Mouse (Mus musculus): Measurements from ENCODE around the gene Abcc9. TPM values are rescaled to one million over a fixed set of nuclear protein-coding genes. Genes with fewer than 3 reads are reported as not detected.
A peak's percentile ranks its signal among the peaks of the same experiment; 100 is the strongest.

Abcc9 gene
- total RNA-seq (2021) = 100 to 1,000 TPM; 215 to 223 TPM

DNA sequence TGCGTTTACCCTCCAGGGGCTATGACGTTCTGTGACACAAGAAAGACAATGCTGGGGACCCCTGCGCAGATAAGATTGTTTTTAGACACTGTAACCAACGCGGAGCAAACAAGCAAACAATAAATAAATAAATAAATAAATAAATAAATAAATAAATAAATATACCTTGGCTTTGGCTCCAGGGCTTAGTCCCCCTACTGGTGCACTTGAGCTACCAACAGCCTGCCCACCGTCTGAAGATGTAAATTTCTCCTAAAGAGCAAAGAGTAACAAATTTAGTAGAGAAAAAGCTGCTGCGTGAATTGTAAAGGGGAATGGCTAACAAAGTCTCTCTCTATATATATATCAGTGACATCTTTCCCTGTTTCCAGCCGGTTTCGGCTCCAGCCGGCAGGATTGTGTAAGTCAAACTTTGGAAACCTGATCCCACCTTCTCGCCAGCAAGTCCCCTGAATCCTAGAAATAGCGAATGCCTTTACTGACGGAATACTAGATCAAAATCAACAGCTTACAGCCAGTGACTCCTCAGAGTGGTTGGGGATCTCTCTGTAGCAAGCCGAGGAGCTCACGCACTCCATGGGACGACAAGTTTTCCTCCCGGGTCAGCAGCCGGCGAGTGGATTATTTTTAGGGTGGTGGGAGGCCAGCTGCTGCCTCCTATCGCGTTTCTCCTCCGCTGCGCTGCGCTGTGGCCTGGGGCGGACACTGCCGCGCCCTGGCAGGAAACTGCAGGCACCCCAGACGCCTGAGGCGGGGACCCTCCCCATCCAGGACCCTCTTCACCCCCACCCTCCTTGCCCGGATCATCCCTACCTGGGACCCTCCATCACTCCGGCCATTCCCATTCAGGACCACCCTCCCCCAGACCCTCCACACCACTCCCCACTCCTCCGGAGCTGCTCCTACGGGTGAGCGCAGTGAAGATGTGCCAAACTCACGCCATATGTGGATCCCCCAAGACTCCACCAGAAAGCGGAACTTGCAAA is at the start of gene Abcc9:
Abcc9 (minus strand) TSS at position 664 of the 986 bp plus-strand sequence.
- peak; percentile 21 for DNase-seq (ENCODE audit: low spot score)
- intact Hi-C loops (cut with DNase I) = no loop called here

GRCm38 (mm10) chr6:142751365-142751764 is 49.2 kb upstream of the Abcc9 start:
- intact Hi-C loops (cut with DNase I) = loop anchor here (10.0 kb wide), 1 partner anchor 407 kb away; the partner anchor contains the start of gene Pyroxd1
- no peak for DNase-seq (ENCODE audit: low spot score)

GRCm38 (mm10) chr6:142748057-142748708 is 46.1 kb upstream of the Abcc9 start:
- intact Hi-C loops (cut with DNase I) = no loop called here
- DNase-seq (ENCODE audit: low spot score) = no peak

DNA sequence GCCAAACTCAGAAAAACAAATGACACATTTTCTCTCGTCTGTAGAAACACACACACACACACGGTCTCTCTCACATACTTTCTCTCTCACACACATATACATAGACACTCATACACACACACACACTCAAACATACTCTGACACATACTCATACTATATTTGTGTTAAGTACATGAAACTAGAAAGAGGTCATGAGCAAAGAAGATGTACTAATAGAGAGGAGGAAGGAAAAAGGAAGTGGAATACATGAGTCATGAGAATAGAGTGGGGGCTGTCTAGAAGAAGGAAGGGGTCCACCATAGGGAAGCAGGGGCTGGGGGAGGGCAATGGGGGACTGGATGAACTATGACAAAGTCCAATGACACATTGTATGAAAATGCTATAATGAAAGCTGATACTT is 45.0 kb upstream of the Abcc9 start:
- no peak for DNase-seq (ENCODE audit: low spot score)
- intact Hi-C loops (cut with DNase I) = no loop called here

DNA sequence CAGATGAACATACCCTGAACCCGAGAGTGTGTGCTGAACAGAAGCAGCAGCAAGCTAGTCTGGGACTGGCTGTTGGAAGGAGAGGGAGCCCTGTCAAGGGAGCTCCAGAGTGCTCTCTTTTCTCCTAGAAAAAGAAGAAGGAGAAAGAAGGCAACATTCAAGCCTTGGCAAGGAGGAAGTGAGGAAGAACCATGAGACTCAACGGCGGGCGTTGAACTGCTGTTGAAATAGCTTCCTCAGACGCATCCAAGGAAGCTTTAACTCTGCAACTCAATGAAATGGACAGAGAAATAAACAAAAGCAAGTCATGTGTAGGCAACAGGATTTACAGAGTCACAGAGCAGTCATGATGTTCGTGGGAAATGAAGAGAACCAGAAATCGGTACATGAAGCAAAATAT is 44.6 kb upstream of the Abcc9 start:
- DNase-seq (ENCODE audit: low spot score) = no peak
- intact Hi-C loops (cut with DNase I) = no loop called here

GRCm38 (mm10) chr6:142745484-142745883 is 43.4 kb upstream of the Abcc9 start:
- intact Hi-C loops (cut with DNase I) = no loop called here
- no peak for DNase-seq (ENCODE audit: low spot score)

DNA sequence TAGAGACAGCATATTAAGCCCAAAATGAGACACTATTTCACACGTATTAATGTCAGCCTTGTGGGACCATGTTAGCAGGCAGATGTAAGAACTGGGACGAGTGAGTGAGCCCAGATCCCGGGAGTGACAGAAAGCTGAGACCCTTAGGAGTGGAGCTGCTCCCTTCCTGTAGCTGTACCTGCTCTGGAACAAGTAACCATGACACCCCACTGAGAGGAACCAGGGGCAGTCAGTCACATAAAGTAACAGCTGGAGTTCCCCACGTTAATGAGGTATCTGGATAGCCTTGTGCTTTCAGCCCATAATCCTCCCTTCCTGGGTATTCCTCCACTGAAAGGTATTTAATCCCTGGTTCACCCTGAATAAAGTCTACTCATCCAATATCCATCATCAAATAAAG is 41.1 kb upstream of the Abcc9 start:
- no peak for DNase-seq (ENCODE audit: low spot score)
- intact Hi-C loops (cut with DNase I) = no loop called here

DNA sequence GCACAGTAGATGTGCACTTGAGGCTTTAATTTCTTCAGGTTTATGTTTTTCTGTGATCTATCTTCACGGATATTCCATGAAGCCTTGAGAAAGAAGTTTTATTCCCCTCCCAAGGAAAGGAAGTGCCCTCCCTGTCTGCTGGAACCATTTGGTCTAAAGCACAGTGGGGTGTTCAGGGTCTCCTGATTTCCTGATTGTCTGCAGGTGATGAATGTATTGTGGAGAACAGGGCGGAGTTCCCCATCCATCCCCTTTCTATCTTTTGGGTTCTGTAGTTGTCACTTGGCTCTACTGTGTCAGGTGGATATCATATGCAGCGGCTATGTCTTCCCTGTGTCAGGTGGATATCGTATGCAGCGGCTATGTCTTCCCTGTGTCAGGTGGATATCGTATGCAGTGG is 39.6 kb upstream of the Abcc9 start:
- DNase-seq (ENCODE audit: low spot score) = no peak
- intact Hi-C loops (cut with DNase I) = no loop called here

GRCm38 (mm10) chr6:142738637-142739036 is 36.5 kb upstream of the Abcc9 start:
- DNase-seq (ENCODE audit: low spot score) = no peak
- intact Hi-C loops (cut with DNase I) = no loop called here

DNA sequence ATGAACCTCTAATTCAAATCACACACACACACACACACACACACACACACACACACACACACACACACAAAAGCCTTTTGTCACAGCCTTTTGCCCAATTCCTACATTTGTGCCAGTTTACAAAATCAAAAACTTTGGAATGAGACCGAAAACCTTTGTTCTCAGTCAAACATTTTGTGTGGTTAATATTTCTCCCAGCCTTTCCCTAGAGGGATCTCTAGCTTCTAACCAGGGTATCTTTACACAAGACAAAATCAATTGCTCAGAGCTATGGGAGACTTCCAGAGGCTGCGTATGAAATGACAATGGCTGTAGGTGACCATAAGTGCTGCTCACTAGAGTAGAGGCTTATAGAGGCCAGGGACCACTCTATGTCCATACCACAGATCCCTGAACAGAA is 36.1 kb upstream of the Abcc9 start:
- intact Hi-C loops (cut with DNase I) = no loop called here
- no peak for DNase-seq (ENCODE audit: low spot score)

- intact Hi-C loops (cut with DNase I) = loop anchor here (1.0 kb wide), 1 partner anchor 210 kb away; no protein-coding TSS in a partner anchor
- DNase-seq (ENCODE audit: low spot score) = no peak
Measured at GRCm38 (mm10) chr6:142735302-142736005, 33.3 kb upstream of the Abcc9 start.

DNA sequence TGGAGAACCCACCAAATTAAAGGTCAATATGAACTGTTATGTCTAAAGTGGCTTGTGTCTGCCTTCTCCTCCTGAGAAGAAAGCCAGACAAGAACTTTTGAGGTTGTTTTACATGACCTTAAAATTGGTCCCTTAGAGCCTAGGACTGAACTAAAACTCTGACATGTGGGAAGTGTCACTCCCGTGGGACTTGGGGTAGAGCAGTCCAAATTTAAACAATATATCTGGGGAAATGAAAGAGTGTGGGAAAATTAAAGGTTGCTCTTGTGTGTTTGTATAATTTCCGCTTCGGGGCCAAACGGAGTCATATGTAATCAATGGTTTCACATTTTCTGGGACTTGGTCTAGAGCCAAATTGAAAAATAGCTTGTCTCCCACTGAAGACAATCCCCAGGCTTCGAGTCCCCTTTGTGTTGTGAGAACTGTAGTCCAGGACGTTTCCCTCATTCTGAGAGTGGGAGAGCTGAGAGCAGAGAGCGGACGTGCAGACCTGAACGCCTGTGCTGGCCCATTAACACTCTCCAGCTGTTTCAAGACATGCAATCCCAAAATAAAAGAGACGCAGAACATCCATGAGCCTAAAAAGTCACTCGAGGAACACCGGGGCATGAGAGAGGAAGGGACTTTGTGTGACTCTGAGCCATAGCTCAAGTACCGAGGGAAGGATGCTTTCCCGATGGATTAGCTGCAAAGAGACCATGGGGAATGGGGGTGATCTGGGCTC is 30.6 kb upstream of the Abcc9 start:
- intact Hi-C loops (cut with DNase I) = no loop called here
- no peak for DNase-seq (ENCODE audit: low spot score)

- DNase-seq (ENCODE audit: low spot score) = no peak
- intact Hi-C loops (cut with DNase I) = no loop called here
Measured at GRCm38 (mm10) chr6:142726032-142726431, 23.9 kb upstream of the Abcc9 start.

GRCm38 (mm10) chr6:142721731-142722130 is 19.6 kb upstream of the Abcc9 start:
- no peak for DNase-seq (ENCODE audit: low spot score)
- intact Hi-C loops (cut with DNase I) = loop anchor here (5.0 kb wide), 1 partner anchor 54 kb away; no protein-coding TSS in a partner anchor

- intact Hi-C loops (cut with DNase I) = loop anchor here (5.0 kb wide), 1 partner anchor 53 kb away; no protein-coding TSS in a partner anchor
- no peak for DNase-seq (ENCODE audit: low spot score)
Measured at GRCm38 (mm10) chr6:142720641-142721040, 18.5 kb upstream of the Abcc9 start.

- intact Hi-C loops (cut with DNase I) = loop anchor here (5.0 kb wide), 1 partner anchor 176 kb away; no protein-coding TSS in a partner anchor
- no peak for DNase-seq (ENCODE audit: low spot score)
Measured at GRCm38 (mm10) chr6:142718167-142718566, 16.1 kb upstream of the Abcc9 start.

DNA sequence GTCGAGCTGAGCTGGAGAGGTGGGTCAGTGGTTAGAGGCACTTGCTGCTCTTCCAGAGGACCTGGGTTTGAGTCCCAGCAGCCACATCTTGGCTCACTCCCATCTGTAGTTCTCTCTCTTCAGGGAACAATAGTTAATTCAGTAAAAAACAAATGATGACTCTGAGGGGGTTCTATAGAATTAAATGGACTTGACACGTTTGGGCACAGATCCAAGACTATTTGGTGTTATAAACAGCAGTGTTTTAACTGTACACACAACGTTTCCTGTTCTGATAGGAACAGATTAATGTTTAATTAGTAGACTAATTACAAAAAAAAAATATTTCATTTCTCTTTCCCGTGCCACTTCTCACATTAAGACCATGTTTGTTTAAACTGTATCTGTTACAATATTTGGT is 15.1 kb upstream of the Abcc9 start:
- no peak for DNase-seq (ENCODE audit: low spot score)
- intact Hi-C loops (cut with DNase I) = loop anchor here (5.0 kb wide), 1 partner anchor 175 kb away; no protein-coding TSS in a partner anchor

DNA sequence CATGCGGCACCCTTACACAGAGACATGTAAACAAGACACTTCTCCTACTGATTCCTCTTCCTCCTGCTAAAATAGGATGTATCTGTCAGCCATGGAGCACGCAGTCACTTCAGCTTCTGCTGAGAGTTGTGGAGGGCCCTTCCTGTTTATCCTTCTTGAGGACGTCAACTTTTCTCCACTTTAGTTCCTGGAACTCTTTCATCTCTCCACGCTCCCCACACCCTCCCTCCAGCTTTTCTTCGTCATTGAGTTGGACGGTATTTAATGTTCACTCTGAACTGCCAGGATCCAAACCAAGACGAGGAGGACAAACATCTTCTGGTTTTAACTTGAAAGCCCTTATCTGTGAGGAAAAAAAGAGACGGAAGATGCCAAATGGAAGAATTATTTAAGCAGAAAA is 12.9 kb upstream of the Abcc9 start:
- intact Hi-C loops (cut with DNase I) = loop anchor here (5.0 kb wide), 1 partner anchor 173 kb away; no protein-coding TSS in a partner anchor
- DNase-seq (ENCODE audit: low spot score) = no peak

GRCm38 (mm10) chr6:142711106-142711505 is 9.0 kb upstream of the Abcc9 start:
- DNase-seq (ENCODE audit: low spot score) = no peak
- intact Hi-C loops (cut with DNase I) = no loop called here

Measured in heart, postnatal 25 days (tissue).